Mouse (Mus musculus) forebrain, embryonic 13.5 days (tissue): ENCODE measurements around the gene Six1. TPM values are rescaled to one million over a fixed set of nuclear protein-coding genes. Genes with fewer than 3 reads are reported as not detected.

Experiments
- ATAC-seq: fragments of 200-750 bp; cut with Nextera tagmentation; 2 replicates; pipeline ENCODE4 v1.8.0; 2017
- H3K27ac ChIP-seq: fragments of 300-500 bp; sonication (generic); 2 replicates; pipeline ENCODE4 v1.5.1; 2015; ENCODE audit warnings: inconsistent platforms, mild to moderate bottlenecking, moderate library complexity
- H3K27me3 ChIP-seq: fragments of 300-500 bp; sonication (generic); 2 replicates; pipeline ENCODE4 v1.6.1; 2015; ENCODE audit warnings: mild to moderate bottlenecking, inconsistent platforms
- H3K36me3 ChIP-seq: fragments of 300-500 bp; sonication (generic); 2 replicates; pipeline ENCODE4 v1.6.1; 2015; ENCODE audit warnings: mild to moderate bottlenecking, inconsistent platforms; ENCODE audit not compliant: poor library complexity, severe bottlenecking
- H3K4me1 ChIP-seq: fragments of 300-500 bp; sonication (generic); 2 replicates; pipeline ENCODE4 v1.6.1; 2015; ENCODE audit warnings: inconsistent platforms
- H3K4me2 ChIP-seq: fragments of 300-500 bp; sonication (generic); 2 replicates; pipeline ENCODE4 v1.6.1; 2015; ENCODE audit warnings: inconsistent platforms, mild to moderate bottlenecking, moderate library complexity
- H3K4me3 ChIP-seq: fragments of 300-500 bp; sonication (generic); 2 replicates; pipeline ENCODE4 v1.5.1; 2015; ENCODE audit warnings: mild to moderate bottlenecking, inconsistent platforms
- H3K9ac ChIP-seq: fragments of 300-500 bp; sonication (generic); 2 replicates; pipeline ENCODE4 v1.6.1; 2015; ENCODE audit warnings: mild to moderate bottlenecking, inconsistent platforms
- H3K9me3 ChIP-seq: fragments of 300-500 bp; sonication (generic); replicated peaks from 2 replicates; pipeline ENCODE4 v1.6.1; 2016; ENCODE audit warnings: inconsistent platforms
- WGBS: fragments of 180-500 bp; shearing (Covaris S2); methylation state at CpG from one replicate; pipeline ENCODE4 v1.1.7; 2015; 5-methylcytosine and 5-hydroxymethylcytosine counted together
- polyA plus RNA-seq: library from polyadenylated mRNA; unstranded; fragments of >200 nt; fragmentation: Nextera tagmentation; extraction: Ambion mirVana; gene quantifications from 2 replicates; pipeline ENCODE4 v1.2.1, GENCODE M21; 2015

Gene Six1
- polyA plus RNA-seq, 1 experiment from 2014 or later, result 0.22 TPM

- H3K27me3 ChIP-seq, result peaks cover 98% of the 10 kb centered on the region
- H3K4me3 ChIP-seq, result peak overlapping the region; percentile 36
- H3K4me1 ChIP-seq, result peaks cover 26% of the 10 kb centered on the region
- ATAC-seq, result peak; percentile 90
- H3K9ac ChIP-seq, result no peak overlapping the region
- peak overlapping the region; percentile 58 for H3K4me2 ChIP-seq
- WGBS, result 0% methylated on average over 38 of the region's 38 CpGs
- H3K36me3 ChIP-seq, result no peaks in the 10 kb centered on the region
- no peak overlapping the region for H3K27ac ChIP-seq
- no peaks in the 10 kb centered on the region for H3K9me3 ChIP-seq
These were observed 7.0 kb downstream of the Six1 start for GRCm38 (mm10) chr12:73046607-73047180.

DNA sequence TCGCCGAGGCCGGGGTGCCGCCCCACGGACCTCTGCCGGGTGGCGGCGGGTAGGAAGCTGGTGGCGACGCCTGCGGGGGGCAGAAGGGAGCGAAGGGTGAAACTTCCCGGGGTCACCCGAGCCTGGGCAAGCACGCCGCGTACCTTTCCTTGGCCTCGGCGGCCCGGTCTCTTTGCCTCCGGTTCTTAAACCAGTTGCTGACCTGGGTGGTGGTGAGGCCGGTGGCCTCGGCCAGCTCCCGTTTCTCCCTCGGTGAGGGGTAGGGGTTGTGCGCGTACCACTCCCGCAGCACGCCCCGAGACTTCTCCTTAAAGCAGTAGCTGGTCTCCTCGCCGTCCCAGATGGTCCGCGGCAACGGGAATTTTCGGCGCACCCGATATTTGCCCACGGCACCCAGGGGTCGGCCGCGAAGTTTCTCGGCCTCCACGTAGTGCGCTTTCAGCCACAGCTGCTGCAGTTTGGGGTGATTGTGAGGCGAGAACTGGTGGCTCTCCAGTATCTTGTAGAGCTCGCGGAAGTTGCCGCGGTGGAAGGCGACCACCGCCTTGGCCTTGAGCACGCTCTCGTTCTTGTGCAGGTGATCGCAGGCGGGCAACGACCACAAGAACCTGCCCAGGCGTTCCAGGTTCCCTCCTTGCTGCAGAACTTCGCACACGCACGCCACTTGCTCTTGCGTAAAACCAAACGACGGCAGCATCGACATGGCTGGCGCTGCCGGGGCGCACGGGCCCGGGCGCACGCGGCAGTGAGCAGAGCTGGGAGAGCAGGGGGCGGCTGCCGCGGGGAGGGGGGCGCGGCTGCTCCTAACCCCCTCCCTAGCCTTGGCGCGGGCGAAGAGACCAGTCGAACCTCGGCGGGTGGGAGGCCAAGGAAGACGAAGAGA is 7.7 kb downstream of the Six1 start:
- Histone ChIP-seq H3K27ac (no peak overlapping the region), H3K9ac (no peak overlapping the region), H3K4me1 (peaks cover 26% of the 10 kb centered on the region), H3K9me3 (no peaks in the 10 kb centered on the region), H3K36me3 (no peaks in the 10 kb centered on the region), H3K4me3 (peak overlapping the region; percentile 36), H3K27me3 (peaks cover 96% of the 10 kb centered on the region), H3K4me2 (peak overlapping the region; percentile 58)
- under 1% methylated on average over 84 of the region's 85 CpGs for WGBS
- ATAC-seq, result no peak; the same call in 1 of the 2 replicates

DNA sequence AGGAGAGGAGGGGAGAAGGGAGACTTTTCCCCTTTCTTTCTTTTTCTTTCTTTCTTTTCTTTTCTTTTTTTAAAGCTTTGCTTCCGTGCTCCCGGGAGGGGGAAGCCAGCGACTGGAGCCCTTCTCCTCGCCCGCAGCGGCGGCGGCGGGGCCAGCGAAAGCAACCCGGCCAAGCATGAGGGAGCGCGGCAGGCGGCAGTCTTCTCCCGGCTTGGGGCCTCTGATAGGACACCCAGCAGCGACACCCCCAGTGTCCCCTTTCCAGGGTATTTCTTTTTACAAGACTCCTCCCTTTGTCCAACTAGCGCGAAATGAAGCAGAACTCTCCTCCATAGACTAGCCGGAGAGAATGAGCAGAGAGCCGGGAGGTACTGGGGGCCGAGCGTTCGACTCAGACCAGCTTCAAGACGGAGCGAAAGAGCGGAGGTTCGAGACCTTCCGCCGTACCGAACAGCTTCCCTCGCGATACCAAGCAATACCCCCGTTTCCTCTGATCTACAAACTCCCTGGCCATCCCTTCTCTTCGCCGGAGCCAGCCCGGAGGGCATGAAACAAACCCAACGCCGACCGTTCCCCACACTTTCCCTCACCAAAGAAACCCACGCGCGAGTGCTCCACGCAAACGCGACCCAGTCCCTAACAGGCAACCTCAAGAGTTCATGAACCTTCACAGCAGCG is 8.5 kb downstream of the Six1 start:
- Histone ChIP-seq H3K4me1 (peaks cover 26% of the 10 kb centered on the region), H3K9me3 (no peaks in the 10 kb centered on the region), H3K27me3 (peaks cover 96% of the 10 kb centered on the region), H3K27ac (no peak overlapping the region), H3K36me3 (no peaks in the 10 kb centered on the region), H3K4me2 (peak overlapping the region; percentile 58), H3K4me3 (peak overlapping the region; percentile 36), H3K9ac (no peak overlapping the region; the same call in 1 of the 2 replicates)
- ATAC-seq, result no peak
- WGBS, result under 1% methylated on average over 39 of the region's 46 CpGs

DNA sequence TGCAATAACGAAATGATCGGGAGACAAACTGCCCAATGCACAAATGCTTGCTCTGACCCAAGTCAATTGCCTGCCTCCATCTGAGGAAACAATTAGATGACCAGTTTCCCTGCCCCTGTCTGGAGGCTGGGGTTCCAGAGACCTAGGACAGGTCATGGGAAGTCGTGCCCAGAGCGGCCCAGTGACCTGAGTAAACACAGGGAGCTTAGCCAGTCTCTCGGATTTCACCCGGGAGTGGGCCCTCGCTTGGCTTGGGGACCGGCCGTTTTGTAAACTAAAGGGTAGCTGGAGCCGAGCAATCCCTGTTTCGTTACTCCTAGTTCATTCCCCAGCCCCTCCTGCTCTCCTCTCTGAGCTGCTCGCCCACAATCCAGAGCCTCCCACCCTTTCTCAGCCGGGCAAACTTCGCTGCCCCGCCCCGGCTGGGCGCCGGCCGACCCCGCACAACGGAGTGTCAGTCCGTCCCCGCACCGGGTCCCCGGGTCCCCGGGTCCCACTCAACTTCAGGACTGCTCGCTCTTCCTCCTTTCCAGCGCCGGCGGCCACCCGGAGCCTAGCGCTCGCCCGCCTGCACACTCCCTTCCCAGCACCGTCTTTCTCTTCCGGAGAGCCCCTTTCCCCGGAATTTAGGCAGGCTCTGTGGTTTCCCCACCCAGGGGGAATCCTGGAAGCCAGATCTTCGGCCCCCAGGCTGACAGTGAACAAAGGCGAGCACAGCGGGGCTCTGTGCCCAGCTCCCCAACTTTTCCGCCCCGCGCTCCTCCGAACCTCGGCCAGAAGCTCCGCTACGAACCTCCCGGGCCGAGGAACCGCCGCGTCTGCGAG is 9.3 kb downstream of the Six1 start:
- 1% methylated on average over 44 of the region's 53 CpGs for WGBS
- Histone ChIP-seq H3K9ac (no peak overlapping the region; the same call in 1 of the 2 replicates), H3K4me2 (peak overlapping the region; percentile 58), H3K27ac (no peak overlapping the region), H3K27me3 (peaks cover 96% of the 10 kb centered on the region), H3K4me1 (peaks cover 26% of the 10 kb centered on the region), H3K36me3 (no peaks in the 10 kb centered on the region), H3K9me3 (no peaks in the 10 kb centered on the region), H3K4me3 (peak overlapping the region; percentile 36)
- ATAC-seq, result 0 out of 2 replicates have a peak, but pooled peaks have one; percentile 20

- Histone ChIP-seq H3K4me1 (peaks cover 26% of the 10 kb centered on the region), H3K27me3 (peaks cover 96% of the 10 kb centered on the region), H3K4me3 (no peak overlapping the region), H3K9ac (no peak overlapping the region), H3K9me3 (no peaks in the 10 kb centered on the region), H3K27ac (no peak overlapping the region), H3K36me3 (no peaks in the 10 kb centered on the region), H3K4me2 (no peak overlapping the region)
- no peak for ATAC-seq
- 3% methylated on average over 14 of the region's 14 CpGs for WGBS
These were observed 10.1 kb downstream of the Six1 start for GRCm38 (mm10) chr12:73043396-73044167.

DNA sequence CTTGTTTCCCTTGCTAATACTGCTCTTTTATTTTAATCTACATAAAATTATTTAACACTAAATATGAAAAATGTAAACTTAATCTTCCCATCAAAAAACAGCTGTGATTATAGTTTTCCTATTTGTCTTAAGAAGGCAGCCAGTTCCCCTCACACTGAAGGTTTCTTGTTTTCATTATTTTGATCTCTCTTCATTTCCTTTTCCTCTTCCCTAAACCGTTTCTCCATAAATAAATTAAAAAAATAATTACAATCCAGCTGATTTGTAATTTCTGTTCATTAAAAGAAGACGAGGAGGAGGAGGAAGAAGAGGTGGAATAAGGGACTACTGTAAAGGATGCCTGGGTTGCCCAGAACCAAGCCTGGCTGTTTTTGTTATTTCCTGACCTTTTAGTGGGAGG is 10.8 kb downstream of the Six1 start:
- Histone ChIP-seq H3K4me3 (no peak overlapping the region), H3K27me3 (peaks cover 96% of the 10 kb centered on the region), H3K4me2 (no peak overlapping the region), H3K9ac (no peak overlapping the region), H3K36me3 (no peaks in the 10 kb centered on the region), H3K4me1 (peaks cover 26% of the 10 kb centered on the region), H3K9me3 (no peaks in the 10 kb centered on the region), H3K27ac (no peak overlapping the region)
- WGBS, result 4% methylated on average over 2 of the region's 2 CpGs
- no peak for ATAC-seq

GRCm38 (mm10) chr12:73042406-73042805 is 11.3 kb downstream of the Six1 start:
- Histone ChIP-seq H3K36me3 (no peaks in the 10 kb centered on the region), H3K4me3 (no peak overlapping the region), H3K27me3 (peaks cover 96% of the 10 kb centered on the region), H3K9me3 (no peaks in the 10 kb centered on the region), H3K27ac (no peak overlapping the region), H3K4me1 (peaks cover 26% of the 10 kb centered on the region), H3K9ac (no peak overlapping the region), H3K4me2 (no peak overlapping the region)
- WGBS, result 2% methylated on average over 5 of the region's 5 CpGs
- no peak for ATAC-seq

GRCm38 (mm10) chr12:73041256-73041630 is 12.4 kb downstream of the Six1 start:
- no peak for ATAC-seq
- H3K27me3 ChIP-seq, result peaks cover 94% of the 10 kb centered on the region
- no peak overlapping the region for H3K4me2 ChIP-seq
- no peaks in the 10 kb centered on the region for H3K36me3 ChIP-seq
- H3K9ac ChIP-seq, result no peak overlapping the region
- H3K9me3 ChIP-seq, result no peaks in the 10 kb centered on the region
- peaks cover 20% of the 10 kb centered on the region for H3K4me1 ChIP-seq
- under 1% methylated on average over 10 of the region's 10 CpGs for WGBS
- no peak overlapping the region for H3K27ac ChIP-seq
- H3K4me3 ChIP-seq, result no peak overlapping the region

GRCm38 (mm10) chr12:73040563-73041255 is 13.0 kb downstream of the Six1 start:
- H3K27ac ChIP-seq, result no peak overlapping the region
- no peak overlapping the region for H3K9ac ChIP-seq
- ATAC-seq, result no peak
- H3K4me2 ChIP-seq, result no peak overlapping the region
- peaks cover 15% of the 10 kb centered on the region for H3K4me1 ChIP-seq
- H3K27me3 ChIP-seq, result peaks cover 94% of the 10 kb centered on the region
- WGBS, result 1% methylated on average over 27 of the region's 27 CpGs
- H3K9me3 ChIP-seq, result no peaks in the 10 kb centered on the region
- no peak overlapping the region for H3K4me3 ChIP-seq
- H3K36me3 ChIP-seq, result no peaks in the 10 kb centered on the region

GRCm38 (mm10) chr12:73039939-73040562 is 13.6 kb downstream of the Six1 start:
- Histone ChIP-seq H3K4me1 (peaks cover 10% of the 10 kb centered on the region), H3K4me3 (no peak overlapping the region), H3K27me3 (peaks cover 94% of the 10 kb centered on the region), H3K9ac (no peak overlapping the region), H3K27ac (no peak overlapping the region), H3K4me2 (no peak overlapping the region), H3K9me3 (no peaks in the 10 kb centered on the region), H3K36me3 (no peaks in the 10 kb centered on the region)
- WGBS, result under 1% methylated on average over 18 of the region's 18 CpGs
- peak; percentile 17; the same call in 1 of the 2 replicates for ATAC-seq
